Mouse (Mus musculus) kidney, postnatal 25 days (tissue): ENCODE results near the gene Kcna1.

Source experiments
- DNase-seq, 2 experiments: peaks; one replicate each; pipeline ENCODE4 v3.0.0; 2021; ENCODE audit warnings: mixed read lengths in 2 of 2

Kcna1 gene

DNA sequence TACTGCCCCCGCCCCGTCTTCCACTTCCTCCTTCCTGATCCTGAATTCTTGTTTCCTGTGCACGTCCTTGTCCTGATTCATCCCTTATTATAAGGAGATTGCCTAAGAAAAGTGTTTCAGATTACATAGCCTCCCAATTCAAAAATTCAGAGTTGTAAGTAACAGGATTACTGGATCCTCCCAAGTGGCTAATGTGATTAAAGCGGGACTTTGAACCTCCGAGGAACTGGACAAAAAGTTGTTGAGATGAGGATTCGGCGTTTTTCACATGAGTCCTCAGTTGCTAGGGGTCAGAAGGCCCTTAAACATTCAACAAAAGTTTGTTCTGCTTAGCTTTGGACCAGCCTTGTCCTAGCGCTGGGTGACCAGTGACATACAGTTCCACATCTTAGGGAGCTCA lies at the start of gene Kcna1:
Gene Kcna1 (minus strand): TSS at position 4 of the 400 bp plus-strand sequence.
- DNase-seq = no peak

DNA sequence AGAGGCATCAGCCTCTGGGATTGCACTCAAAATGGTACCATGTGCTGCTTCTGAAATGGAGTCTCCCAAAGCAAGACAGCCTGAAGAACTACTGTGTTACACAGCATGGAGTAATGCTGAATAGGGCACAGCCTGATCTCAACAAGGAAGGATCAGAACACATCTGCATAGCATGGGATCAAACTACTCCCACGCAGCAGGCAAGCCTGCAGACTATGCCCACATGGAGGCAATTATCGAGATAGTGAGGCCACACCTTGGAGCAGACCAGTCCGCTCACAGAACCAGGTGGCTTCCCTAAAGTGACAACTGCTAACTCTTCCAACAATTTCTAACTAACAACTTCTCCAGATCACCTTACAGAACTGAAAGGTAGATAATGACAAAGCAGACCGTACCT lies 40.9 kb upstream of the Kcna1 start:
- DNase-seq = no peak

DNA sequence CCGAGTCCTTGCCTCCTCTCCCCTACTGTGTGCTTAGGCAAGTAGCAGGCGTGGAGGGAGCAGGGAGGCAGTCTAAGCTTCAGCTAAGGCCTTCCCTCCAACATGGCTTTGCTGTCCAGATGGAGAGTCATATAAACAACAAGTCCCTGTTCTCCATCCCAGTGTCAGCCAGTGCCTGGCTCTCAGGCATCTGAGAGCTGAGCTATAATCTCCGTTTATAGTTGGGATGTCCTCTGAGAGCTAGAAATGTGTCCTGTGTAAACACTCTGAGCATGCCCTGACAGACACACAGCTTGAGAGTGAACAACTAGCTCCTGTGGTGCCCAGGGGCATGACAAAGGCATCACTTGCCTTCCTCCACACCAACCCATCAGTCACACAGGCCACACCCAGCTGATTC lies 39.0 kb upstream of the Kcna1 start:
- no peak for DNase-seq

DNA sequence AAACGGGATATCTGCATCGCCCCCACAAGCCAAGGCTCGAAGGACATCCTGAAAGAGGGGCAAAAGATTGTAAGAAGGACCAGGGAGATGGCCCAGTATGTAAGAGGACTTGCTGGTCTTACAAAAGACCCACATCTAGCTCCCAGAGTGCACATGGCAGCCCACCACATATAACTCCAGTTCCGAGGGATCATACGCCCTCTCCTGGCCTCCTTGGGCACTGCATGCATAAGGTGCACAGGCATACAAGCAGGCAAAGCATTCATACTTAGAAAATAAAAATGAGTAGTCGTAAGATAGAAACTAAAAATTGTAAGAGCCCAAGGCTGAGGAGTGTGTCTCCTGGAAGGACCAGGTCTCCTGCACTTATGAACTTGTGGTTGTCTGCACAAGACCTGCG lies 32.8 kb upstream of the Kcna1 start:
- peak in 1 of 2 experiments; percentile 14 for DNase-seq

DNA sequence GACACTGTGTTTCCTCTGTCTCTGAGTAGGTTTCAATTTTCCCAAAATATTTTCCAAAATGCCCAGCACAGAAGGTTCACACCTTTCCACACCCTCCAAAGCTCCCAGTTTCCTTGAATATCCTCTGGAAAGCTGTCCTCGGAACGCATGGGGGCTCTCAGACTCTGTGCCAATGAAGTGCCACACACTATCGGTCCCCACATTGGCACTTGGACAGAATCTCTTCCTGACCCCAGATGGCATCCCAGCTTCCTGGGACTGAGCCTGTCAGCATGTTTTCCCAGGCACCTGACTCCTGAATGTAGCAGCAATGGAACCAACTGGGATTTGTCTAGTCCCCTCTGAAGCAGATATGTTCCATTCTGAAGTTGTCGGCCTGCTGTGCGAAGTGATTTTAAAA lies 20.8 kb upstream of the Kcna1 start:
- DNase-seq = no peak

DNA sequence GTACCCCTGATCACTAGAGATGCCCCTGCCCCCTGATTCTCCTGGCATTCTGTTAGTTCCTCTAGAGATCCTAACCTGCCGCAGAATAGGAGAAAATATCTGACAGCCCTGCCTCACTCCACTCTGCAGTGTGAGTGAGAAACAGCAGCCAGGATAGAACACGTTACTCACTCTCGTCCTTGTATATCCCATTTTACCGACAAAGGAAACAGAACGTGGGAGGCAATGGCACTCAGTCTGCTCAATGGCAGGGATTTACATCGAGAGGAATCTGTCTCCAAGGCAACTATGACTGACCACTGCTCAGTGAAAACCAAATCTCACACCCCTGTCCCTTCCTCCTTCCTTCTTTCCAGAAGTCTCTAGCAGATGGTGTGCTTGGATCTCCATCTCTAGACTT lies 19.9 kb upstream of the Kcna1 start:
- no peak for DNase-seq

DNA sequence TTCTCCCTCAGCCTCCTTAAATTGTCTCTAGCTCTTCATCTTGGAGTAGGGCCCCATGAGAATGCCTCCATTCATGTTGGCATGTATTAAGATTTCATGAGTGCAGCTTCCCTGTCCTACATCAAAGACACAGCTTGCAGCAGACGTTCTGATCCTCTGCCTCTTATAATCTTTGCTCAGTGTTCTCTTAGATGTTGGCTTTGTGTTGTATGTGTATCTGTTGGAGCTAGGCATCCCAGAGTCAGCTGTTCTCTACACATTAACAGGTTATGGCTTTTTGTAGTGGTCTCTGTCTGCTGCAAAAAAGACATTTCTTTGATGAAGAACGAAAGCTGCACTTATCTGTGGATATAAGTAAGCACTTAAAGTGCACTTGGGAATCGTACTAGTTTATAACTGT lies 18.4 kb upstream of the Kcna1 start:
- DNase-seq = no peak

DNA sequence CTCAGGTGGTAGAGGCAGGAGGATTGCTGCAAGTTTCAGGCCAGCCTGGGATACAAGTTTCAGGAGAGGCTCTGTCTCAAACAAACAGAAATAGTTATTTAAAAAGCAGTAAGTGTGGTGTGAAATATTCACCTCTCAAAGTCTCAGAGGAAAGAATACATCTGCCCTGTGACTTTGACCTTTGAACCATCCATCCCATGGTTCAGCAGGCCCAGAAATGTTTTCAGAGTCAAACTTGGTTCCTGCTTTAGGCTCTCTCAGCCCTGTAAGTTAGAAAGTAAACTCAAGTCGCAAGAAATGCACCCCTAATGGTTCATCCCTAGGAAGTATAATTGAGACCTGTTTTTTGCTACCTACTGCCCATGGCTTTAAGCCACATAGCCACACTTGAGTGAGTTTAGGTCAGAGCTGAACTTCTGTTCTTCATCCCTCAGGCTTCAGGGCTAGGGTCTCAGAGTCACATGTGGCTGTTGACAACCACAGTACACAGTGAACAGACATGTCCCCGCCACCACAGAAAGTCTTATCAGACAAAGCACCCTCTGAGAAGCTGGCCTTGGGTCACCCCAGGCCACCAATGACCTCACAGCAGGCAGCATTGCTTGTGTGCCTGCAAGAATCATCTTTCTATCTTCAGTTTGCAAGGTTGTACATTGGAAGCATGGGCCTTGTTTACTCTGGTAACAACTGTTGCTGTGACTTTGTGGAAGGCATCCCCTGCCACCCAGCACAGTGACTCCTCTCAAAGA lies 11.6 kb upstream of the Kcna1 start:
- peak in 1 of 2 experiments; percentile 22 for DNase-seq

DNA sequence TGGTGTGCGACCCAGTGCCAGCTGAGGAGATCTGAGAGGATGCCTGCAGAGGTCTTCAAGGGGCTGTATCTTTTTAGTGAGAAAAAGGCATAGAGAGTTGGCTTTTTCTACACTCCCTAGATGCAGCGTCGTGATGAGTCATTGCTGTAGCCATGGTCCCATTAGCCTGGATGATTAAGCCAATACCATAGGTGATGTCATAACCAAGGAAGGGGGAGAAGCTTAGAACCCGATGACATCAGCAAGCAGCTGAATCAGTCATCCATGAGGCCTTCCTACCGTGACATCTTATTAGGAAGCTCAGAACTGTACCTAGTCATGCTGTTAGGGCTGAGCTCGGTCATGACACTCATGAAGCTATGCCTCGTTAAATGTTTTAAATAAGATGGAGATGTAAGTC lies 7.4 kb upstream of the Kcna1 start:
- no peak for DNase-seq

DNA sequence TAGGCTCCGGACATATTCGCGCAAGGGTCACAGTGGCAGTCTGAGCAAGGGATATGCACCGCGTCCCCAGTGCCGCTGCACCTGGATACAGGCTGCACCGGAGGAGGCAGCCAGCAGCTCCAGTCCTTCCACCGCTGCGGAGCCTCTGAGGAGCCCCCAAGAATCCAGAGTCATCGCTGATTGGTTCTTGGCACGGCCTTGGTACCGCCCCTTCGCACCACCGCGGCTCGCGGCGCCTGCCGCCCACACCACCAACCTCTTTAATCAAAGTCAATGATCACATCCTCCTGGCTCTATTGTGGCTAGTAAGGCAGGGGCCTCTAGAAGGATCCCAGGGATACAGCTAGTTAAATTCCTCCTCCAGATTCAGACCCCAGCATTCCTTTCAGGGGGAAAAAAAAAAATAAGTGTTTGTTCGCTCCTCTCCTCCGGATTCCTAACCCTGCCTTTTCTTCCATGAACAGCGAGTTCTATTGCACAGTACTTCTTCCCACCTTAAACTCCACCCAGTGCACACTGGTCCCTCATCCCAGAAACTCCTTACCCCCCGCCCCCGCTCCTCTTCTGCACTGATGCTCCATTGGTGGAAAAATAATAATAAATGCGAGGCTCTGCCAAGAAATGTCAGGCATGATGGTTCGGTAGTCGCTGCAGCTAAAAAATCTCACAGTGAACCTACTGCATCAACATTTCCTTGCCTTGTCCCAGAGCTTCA lies 383 bp downstream of the Kcna1 start:
- no peak for DNase-seq

DNA sequence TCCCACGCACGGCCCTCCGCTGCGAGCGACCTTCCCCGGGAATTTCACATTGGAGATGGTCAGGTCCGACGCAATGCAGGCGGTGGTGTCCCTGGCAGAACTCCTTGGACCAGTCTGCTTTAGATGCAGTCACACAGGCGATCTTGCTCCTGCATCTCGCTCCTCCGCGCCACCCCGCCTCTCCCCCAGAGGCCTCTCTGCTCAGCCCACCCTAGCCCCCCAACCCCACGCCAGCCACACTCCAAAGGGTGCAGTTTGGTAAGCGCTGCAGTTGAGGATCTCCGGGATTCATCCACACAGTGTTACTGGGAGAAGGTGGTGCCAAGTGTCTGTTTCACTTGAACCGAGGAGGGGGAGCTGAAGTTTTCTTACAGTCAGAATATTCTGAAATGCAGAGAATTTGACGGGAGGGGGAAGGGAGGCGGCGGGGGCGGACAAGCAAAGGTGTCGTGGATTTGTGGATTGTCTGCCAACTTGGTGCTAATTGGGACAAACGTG lies 1.1 kb downstream of the Kcna1 start:
- DNase-seq = no peak

DNA sequence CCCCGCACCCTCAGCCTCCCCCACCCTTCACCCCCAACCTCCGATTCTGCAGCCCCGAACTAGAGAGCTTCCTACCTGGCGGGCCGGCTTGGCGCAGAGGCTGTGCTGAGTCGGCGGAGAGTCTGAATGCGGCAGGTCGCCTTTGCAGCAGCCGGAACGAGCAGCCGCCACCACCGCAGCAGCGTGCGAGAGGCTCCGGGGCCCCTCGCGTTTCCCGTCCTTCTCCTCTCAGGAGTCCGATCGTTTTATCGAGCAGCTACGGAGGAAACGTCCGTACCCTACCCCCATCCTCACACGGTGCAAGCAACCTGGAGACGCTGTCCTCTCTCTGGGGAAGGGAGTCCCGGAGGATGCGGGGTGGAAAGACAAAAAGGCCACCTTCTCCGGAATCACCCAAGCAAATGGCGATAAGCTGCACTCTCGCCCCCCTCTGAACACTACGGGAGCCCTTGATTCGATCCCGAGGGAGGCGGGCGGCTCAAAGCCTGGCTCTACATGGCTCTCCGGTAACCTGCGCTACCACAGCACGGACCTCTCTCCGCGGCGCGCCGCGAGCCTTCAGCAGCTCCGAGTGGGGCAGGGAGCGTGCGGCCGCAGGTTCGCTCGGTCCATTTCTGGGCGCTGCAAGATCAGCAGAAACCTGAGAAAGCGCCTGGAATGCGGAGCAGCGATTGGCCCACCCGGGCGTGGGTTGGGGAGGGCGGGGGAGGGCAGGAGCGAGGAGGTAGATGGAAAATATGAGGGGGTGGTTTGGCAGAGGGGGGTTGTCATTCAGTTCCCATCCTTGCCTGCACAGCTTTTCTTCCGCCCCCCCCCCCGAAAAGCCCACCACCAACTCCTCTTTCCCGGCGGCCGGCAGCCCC lies 1.8 kb downstream of the Kcna1 start:
- peak in 1 of 2 experiments; percentile 41 for DNase-seq

DNA sequence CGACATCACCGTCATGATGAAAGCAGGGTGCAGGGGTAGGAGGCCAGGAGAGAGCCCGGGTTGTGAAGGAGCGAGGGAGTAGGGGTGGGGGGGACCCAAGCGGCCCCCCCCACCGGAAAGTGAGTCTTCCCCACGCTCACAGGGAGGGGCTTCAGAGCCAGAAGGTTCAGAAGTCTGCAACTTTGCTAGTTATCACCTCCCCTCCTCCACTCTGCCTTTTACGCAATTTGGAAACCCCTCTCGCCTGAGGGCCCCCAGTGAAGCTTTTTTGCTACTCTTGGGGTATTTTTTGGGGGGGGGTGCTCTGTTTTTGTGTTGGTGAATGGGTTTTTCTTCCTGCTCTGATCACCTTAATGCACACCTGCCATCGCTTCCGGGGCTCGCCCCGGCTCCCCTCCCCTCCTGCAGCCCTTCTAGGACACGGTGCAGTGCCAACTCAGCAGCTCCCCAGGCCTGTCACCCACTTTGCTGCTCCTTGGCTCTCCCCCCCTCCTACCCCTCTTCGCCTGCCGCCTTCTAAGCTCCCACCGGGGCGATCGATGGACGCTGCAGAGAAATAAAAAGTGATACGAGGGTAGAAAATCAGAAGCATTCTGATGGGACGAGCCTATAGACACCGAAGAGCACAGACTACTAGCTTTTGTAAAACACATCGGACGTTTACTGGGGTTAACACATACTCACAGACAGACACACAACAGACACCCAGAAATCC lies 2.7 kb downstream of the Kcna1 start:
- no peak for DNase-seq

DNA sequence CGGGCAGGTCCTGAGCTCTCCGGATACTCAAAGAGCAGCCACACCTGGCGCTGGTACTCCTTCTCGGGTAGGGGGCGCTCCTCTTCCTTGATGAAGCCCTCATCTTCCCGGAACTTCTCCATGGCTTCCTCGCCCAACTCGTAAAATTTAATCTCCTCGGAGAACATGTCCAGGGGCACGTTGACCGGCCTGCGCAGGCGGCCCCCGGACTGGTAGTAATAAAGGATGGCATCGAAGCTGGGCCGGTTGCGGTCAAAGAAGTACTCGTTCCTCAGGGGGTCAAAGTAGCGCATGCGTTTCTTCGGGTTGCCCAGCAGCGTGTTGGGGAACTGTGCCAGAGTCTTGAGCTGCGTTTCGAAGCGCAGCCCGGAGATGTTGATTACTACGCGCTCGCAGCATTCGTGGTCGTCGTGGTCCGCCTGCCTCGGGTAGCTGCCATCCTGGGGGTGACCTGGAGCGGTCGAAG lies 3.3 kb downstream of the Kcna1 start:
- DNase-seq = peak; percentile 41 to 47

DNA sequence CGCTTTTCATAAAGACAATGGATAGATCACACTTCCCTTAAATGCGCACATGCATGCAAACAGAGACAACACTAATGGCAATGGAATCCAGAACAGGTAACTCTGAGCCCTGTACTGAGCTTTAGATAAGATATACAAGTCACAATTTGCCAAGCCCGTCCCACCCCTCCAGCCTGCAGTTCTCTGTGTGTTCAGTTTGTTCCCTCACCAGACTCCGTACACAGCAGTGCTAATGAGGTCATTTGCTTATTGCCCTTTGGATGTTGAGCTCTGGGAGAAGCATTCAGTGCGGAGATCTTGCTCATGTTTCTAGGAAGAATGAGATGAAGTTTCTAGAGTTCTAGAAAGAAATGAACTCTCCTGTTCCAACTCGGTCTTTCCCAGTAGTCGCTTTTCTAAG lies 17.7 kb downstream of the Kcna1 start:
- DNase-seq = peak in 1 of 2 experiments; percentile 3

DNA sequence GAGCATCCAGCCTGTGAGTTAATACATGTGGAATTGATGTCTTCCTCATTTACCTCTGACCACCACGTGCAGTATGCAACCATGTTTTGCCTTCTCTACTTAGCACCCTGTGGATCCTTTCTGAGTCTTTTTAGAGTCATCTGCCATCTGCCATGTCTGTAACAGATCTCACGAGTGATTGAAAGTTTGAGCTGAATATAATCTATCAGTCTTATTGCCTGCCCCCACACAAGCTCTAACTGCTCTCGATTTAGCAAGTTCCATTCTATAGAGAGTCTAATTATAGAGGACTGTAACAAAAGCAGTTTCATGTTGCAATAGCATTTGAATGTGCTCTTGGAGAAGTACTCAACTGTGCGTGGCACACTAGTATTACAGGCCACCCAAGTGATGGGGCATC lies 27.7 kb downstream of the Kcna1 start:
- no peak for DNase-seq

DNA sequence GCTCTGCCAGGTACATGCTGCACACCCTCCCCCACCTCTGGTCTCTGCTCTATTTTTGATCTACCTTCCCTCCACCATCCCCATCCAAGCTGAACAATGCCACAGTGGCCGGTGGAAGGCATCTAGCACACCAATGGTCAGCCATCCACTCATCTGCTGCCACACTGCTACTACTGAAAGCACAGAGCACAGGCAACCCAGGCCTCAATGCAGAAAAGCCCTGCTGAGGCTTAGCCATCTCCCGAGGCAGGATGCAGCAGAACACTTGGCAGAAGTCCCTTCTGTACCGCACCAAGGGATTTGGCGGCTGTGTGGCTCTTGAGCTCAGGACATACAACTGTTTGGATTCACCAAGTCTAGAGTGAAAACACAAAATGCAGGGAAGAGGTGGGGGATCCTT lies 35.4 kb downstream of the Kcna1 start:
- no peak for DNase-seq

DNA sequence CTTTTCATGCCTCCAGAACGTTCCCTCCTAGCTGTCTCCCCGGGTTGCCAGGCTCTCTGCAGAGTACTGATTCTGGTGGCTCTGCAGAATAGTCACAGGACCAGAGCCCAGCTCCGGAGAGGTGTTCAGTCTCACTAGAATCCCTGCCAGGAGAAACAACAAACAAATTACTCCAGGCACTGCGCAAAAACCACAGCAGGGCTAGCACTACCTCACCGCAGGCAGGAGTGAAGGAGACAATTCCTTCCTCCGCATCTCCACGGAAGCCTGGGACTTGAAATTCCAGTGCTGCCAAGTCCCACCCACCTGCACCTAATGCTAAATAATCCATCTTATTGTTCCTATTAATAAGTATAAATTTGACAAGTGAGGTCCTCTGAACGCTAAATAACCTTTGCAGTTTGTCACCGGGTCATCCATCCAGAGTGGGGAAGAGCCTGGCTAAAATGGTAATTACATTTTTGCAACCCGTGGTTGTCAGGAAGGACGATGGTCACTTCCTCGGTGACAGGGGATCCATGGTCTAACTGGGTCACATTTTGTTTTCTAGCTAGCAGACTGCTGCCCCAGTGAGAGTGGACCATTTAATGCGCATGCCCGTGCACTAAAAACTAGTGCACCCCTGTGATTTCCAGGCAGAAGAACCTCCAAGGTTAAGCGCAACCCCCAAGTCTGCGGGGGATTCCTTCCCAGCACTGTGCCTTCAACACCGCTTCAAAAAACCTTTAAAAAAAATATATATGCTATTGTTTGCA lies 36.8 kb downstream of the Kcna1 start:
- no peak for DNase-seq

DNA sequence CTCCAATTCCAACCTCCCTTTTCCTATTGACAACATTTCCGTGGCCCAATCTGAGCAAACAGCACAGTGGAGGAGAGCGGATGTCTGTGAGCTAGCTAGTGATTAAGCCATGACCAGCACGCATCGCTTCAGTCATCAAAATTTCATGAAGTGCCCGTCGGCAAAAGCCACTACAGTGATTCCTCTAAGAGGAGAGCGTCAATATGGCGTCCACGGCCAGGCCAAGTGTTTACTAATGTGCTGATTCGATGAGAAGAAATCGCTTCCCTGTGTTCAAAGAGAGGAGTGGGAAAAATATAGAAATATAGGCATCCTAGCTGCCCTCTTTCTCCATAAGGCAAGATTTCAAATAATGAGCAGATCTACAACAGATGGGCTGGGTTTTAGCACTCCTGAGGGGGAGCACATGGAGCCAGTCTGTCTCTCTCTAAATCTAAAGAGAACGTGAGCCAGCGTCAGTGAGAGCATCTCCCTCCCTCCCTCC lies 44.3 kb downstream of the Kcna1 start:
- DNase-seq = no peak

DNA sequence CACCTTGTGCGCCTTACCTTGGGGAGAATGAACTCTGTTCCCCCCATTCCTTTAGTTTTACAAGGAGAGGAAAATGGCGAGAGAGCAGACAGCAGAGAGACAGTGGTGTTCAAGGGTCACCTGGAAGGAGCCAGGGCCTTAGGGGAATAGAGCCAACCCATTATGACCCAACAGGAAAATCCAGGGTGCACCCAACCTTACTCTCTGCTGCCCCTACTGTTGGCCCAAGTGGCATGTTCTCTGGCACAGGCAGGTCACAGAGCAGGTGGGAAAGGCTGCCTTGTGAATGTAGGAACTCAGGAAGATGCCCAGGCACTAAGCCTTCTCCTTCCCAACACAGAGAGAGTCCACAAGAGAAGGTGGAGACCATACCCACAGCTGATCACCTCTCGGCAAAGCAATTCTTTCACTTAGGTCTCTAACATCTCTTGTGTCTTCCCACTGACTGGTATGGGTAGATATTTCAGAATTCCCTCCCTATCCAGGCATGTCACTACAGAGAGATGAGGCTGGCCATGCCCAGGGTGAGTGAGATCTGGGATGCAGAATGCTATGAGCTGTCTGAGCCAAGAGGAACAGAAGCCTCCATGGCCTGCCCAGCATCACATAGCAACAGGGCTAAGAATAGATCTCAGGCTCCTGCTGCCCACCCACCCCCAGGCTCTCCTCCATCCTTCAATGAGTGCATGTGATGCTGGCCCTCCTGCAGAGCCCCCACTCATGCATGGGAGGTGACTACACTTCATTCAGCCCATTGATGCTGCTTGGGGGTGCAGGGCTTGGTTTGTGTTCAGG lies 46.8 kb downstream of the Kcna1 start:
- DNase-seq = peak in 1 of 2 experiments; percentile 39

DNA sequence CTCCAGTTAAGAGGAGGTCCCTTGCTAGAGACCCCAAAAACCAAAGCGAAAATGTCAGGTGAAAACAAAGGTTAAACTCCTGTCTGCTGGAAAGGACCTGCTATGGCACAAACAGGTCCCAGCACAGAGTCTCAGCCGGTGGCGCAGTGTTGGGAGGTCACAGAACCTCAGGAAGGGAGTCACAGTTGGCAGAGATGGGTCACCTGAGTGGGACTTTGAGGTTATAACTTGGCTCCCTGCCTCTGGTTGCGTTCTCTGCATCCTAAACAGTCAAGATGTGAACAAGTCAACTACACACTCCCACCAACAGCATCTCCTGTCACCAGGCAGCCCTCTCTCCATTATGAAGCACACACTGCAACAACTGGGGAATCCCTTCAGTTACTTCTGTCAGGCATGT lies 48.4 kb downstream of the Kcna1 start:
- DNase-seq = no peak
